ENCODE assay signal across 11 mouse cellular contexts in genomic region chr7:28545048-28545890, GRCm38 (mm10). TPM values are rescaled to one million over a fixed set of nuclear protein-coding genes. Genes with fewer than 3 reads are reported as not detected.
DNase-seq lines count a peak whose midpoint lies in the region; ATAC-seq and TF ChIP-seq lines count a peak whose summit lies in the region.
"Had no signal": no experiment of that assay in that cellular context is flagged by ENCODE, and none has a peak within 500 bp of the region (broad histone marks: within the 10 kb centered on the region; RNA-seq: fewer than 3 reads in every experiment).

No protein-coding gene starts in this region.

- H3K9ac ChIP-seq in heart, postnatal 0 days (replicated peaks; ENCODE audit: low read depth, low read length): no peak overlapping the region
- H3K9ac ChIP-seq in intestine, embryonic 14.5 days (ENCODE audit: low read length): no peak overlapping the region
- no peak overlapping the region for H3K9ac ChIP-seq in midbrain, embryonic 14.5 days (replicated peaks; ENCODE audit: low read length)

- WGBS in heart, postnatal 0 days: 32% methylated on average over 14 of the region's 14 CpGs
- 26% methylated on average over 14 of the region's 14 CpGs for WGBS in intestine, embryonic 14.5 days
- WGBS in midbrain, embryonic 14.5 days: 23% methylated on average over 14 of the region's 14 CpGs

- peaks cover 4% of the 10 kb centered on the region; the same call in 1 of the 2 replicates for H3K4me1 ChIP-seq in heart, postnatal 0 days (ENCODE audit: control insufficient read depth, insufficient read depth)
- H3K4me1 ChIP-seq in intestine, embryonic 14.5 days (replicated peaks; ENCODE audit: control insufficient read depth, insufficient read depth, low read length): no peaks in the 10 kb centered on the region
- peaks cover 2% of the 10 kb centered on the region; the same call in 1 of the 2 replicates for H3K4me1 ChIP-seq in midbrain, embryonic 14.5 days (ENCODE audit: control insufficient read depth, insufficient read depth, low read length)

- H3K9me3 ChIP-seq in heart, postnatal 0 days (replicated peaks; ENCODE audit: control insufficient read depth, low read length): no peaks in the 10 kb centered on the region
- no peaks in the 10 kb centered on the region for H3K9me3 ChIP-seq in intestine, embryonic 14.5 days (ENCODE audit: control insufficient read depth, low read length)
- H3K9me3 ChIP-seq in midbrain, embryonic 14.5 days (ENCODE audit: control insufficient read depth, low read length): no peaks in the 10 kb centered on the region

- DNase-seq in heart, postnatal 0 days (ENCODE audit: low spot score): peak; percentile 13
- DNase-seq in heart, adult 9 months (ENCODE audit: low spot score in 2 of 2): no peak
- DNase-seq in MN1 (ENCODE audit: low spot score): peak; percentile 56
- DNase-seq in intestine, embryonic 14.5 days (ENCODE audit: low spot score): peak; percentile 74
- DNase-seq in midbrain, embryonic 14.5 days: peak; percentile 20
- no peak for DNase-seq in urinary bladder, postnatal 25 days (ENCODE audit: low spot score)
- no peak for DNase-seq in adrenal gland, postnatal 25 days
- DNase-seq in cerebellum, adult 8-10 months: no peak
- DNase-seq: right cerebral cortex, postnatal 4 days had no signal

- H3K36me3 ChIP-seq in heart, postnatal 0 days (replicated peaks; ENCODE audit: control insufficient read depth, insufficient read depth, low read length): no peaks in the 10 kb centered on the region
- no peaks in the 10 kb centered on the region for H3K36me3 ChIP-seq in intestine, embryonic 14.5 days (ENCODE audit: control insufficient read depth, insufficient read depth, low read length)
- H3K36me3 ChIP-seq in midbrain, embryonic 14.5 days (ENCODE audit: control insufficient read depth, insufficient read depth, low read length): no peaks in the 10 kb centered on the region

- no peak overlapping the region for H3K27ac ChIP-seq in heart, postnatal 0 days (ENCODE audit: low read depth)
- no peak overlapping the region for H3K27ac ChIP-seq in intestine, embryonic 14.5 days (ENCODE audit: low read depth)
- no peak overlapping the region for H3K27ac ChIP-seq in midbrain, embryonic 14.5 days (replicated peaks; ENCODE audit: low read depth, low read length)

- ATAC-seq in heart, postnatal 0 days (ENCODE audit: insufficient read depth, low read depth): peak; percentile 28; the same call in 1 of the 2 replicates
- peak; percentile 68 for ATAC-seq in intestine, embryonic 14.5 days (replicated peaks; ENCODE audit: low FRiP score, low TSS enrichment, low read depth)
- no peak for ATAC-seq in midbrain, embryonic 14.5 days (ENCODE audit: low FRiP score, low TSS enrichment)

- no peak for TF ChIP-seq CTCF in heart, postnatal 0 days (IDR thresholded peaks at IDR 0.05; ENCODE audit: low read depth)

- H3K27me3 ChIP-seq in heart, postnatal 0 days (ENCODE audit: control insufficient read depth, insufficient read depth, low read length): peaks cover 47% of the 10 kb centered on the region
- H3K27me3 ChIP-seq in intestine, embryonic 14.5 days (replicated peaks; ENCODE audit: control insufficient read depth, insufficient read depth, low read length): peaks cover 39% of the 10 kb centered on the region
- H3K27me3 ChIP-seq in midbrain, embryonic 14.5 days (ENCODE audit: control insufficient read depth, insufficient read depth, low read length): peaks cover 34% of the 10 kb centered on the region; the same call in 1 of the 2 replicates

- no peak overlapping the region for H3K4me3 ChIP-seq in heart, postnatal 0 days (ENCODE audit: low read depth, low read length)
- no peak overlapping the region for H3K4me3 ChIP-seq in intestine, embryonic 14.5 days (ENCODE audit: low read depth, low read length)
- no peak overlapping the region for H3K4me3 ChIP-seq in midbrain, embryonic 14.5 days (replicated peaks; ENCODE audit: low read depth, low read length)

- no peak overlapping the region for H3K4me2 ChIP-seq in heart, postnatal 0 days (ENCODE audit: low read depth, low read length)
- H3K4me2 ChIP-seq in intestine, embryonic 14.5 days (ENCODE audit: low read length): no peak overlapping the region
- H3K4me2 ChIP-seq in midbrain, embryonic 14.5 days (ENCODE audit: low read length): no peak overlapping the region; the same call in 1 of the 2 replicates

- no peak for TF ChIP-seq EP300 in heart, postnatal 0 days (IDR thresholded peaks at IDR 0.05; ENCODE audit: low read depth)

RNA-seq across cellular contexts. Expression of gene Nccrp1, which starts 1.8 kb away (rescaled TPM):
- not detected in 2 replicates for total RNA-seq in heart, postnatal 0 days (2014; rRNA removed; ENCODE audit: low replicate concordance)
- not detected in 2 replicates for polyA plus RNA-seq in heart, postnatal 0 days (2015; fragmentation: Nextera tagmentation; extraction: Ambion mirVana)
- not detected in 2 replicates for polyA plus RNA-seq in intestine, embryonic 14.5 days (2014; fragmentation: Nextera tagmentation; extraction: Ambion mirVana)
- 0.13 TPM in 1 of 2 replicates, not detected in the other for polyA plus RNA-seq in midbrain, embryonic 14.5 days (2014; fragmentation: Nextera tagmentation; extraction: Ambion mirVana)
- not detected in 2 replicates for total RNA-seq in adrenal gland, postnatal 25 days (2021)
- polyA plus RNA-seq: liver, embryonic 16.5 days had no signal

RNA-seq across cellular contexts. Expression of gene Sycn, which starts 4.6 kb away (rescaled TPM):
- not detected in 2 replicates for total RNA-seq in heart, postnatal 0 days (2014; rRNA removed; ENCODE audit: low replicate concordance)
- polyA plus RNA-seq in heart, postnatal 0 days (2015; fragmentation: Nextera tagmentation; extraction: Ambion mirVana): not detected in 2 replicates
- polyA plus RNA-seq in intestine, embryonic 14.5 days (2014; fragmentation: Nextera tagmentation; extraction: Ambion mirVana): 15.7 and 17.9 TPM in 2 replicates
- not detected in 2 replicates for polyA plus RNA-seq in midbrain, embryonic 14.5 days (2014; fragmentation: Nextera tagmentation; extraction: Ambion mirVana)
- total RNA-seq in adrenal gland, postnatal 25 days (2021): not detected in 2 replicates

RNA-seq across cellular contexts. Expression of gene Ifnl3, which starts 22.6 kb away (rescaled TPM):
- not detected in 2 replicates for total RNA-seq in heart, postnatal 0 days (2014; rRNA removed; ENCODE audit: low replicate concordance)
- polyA plus RNA-seq in heart, postnatal 0 days (2015; fragmentation: Nextera tagmentation; extraction: Ambion mirVana): not detected in 2 replicates
- not detected in 2 replicates for polyA plus RNA-seq in intestine, embryonic 14.5 days (2014; fragmentation: Nextera tagmentation; extraction: Ambion mirVana)
- polyA plus RNA-seq in midbrain, embryonic 14.5 days (2014; fragmentation: Nextera tagmentation; extraction: Ambion mirVana): not detected in 2 replicates
- total RNA-seq in adrenal gland, postnatal 25 days (2021): not detected in 2 replicates
- polyA plus RNA-seq: gonadal fat pad, adult 2 months; liver, embryonic 16.5 days had no signal

RNA-seq across cellular contexts. Expression of gene Ifnl2, which starts 35.0 kb away (rescaled TPM):
- not detected in 2 replicates for total RNA-seq in heart, postnatal 0 days (2014; rRNA removed; ENCODE audit: low replicate concordance)
- polyA plus RNA-seq in heart, postnatal 0 days (2015; fragmentation: Nextera tagmentation; extraction: Ambion mirVana): not detected in 2 replicates
- polyA plus RNA-seq in intestine, embryonic 14.5 days (2014; fragmentation: Nextera tagmentation; extraction: Ambion mirVana): not detected in 2 replicates
- not detected in 2 replicates for polyA plus RNA-seq in midbrain, embryonic 14.5 days (2014; fragmentation: Nextera tagmentation; extraction: Ambion mirVana)
- total RNA-seq in adrenal gland, postnatal 25 days (2021): not detected in 2 replicates
- polyA plus RNA-seq: gonadal fat pad, adult 2 months; liver, embryonic 16.5 days had no signal

RNA-seq across cellular contexts. Expression of gene Samd4b, which starts 52.7 kb away (rescaled TPM):
- 37.0 and 53.5 TPM in 2 replicates for total RNA-seq in heart, postnatal 0 days (2014; rRNA removed; ENCODE audit: low replicate concordance)
- 12.3 and 12.4 TPM in 2 replicates for polyA plus RNA-seq in heart, postnatal 0 days (2015; fragmentation: Nextera tagmentation; extraction: Ambion mirVana)
- polyA plus RNA-seq in intestine, embryonic 14.5 days (2014; fragmentation: Nextera tagmentation; extraction: Ambion mirVana): 26.7 and 27.7 TPM in 2 replicates
- 27.2 and 29.5 TPM in 2 replicates for polyA plus RNA-seq in midbrain, embryonic 14.5 days (2014; fragmentation: Nextera tagmentation; extraction: Ambion mirVana)
- total RNA-seq in adrenal gland, postnatal 25 days (2021): 66.6 and 69.4 TPM in 2 replicates

Comparison
In these comparisons a context has a peak if more than half of its experiments do, and no peak if none do; other contexts are left out.
1. DNase-seq: peak in heart, postnatal 0 days (single experiment), MN1 (single experiment), intestine, embryonic 14.5 days (single experiment) and midbrain, embryonic 14.5 days (single experiment); none in heart, adult 9 months (0 of 2), urinary bladder, postnatal 25 days (single experiment), adrenal gland, postnatal 25 days (single experiment) and cerebellum, adult 8-10 months (single experiment).
2. RNA of gene Sycn, which starts 4.6 kb away (polyA plus RNA-seq): 15.7 to 17.9 TPM in intestine, embryonic 14.5 days; not detected in heart, postnatal 0 days and not detected in midbrain, embryonic 14.5 days; every median in the first group is over 10 times any median in the second.